Mouse (Mus musculus): ENCODE results near the gene Jchain.

The Jchain gene

DNA sequence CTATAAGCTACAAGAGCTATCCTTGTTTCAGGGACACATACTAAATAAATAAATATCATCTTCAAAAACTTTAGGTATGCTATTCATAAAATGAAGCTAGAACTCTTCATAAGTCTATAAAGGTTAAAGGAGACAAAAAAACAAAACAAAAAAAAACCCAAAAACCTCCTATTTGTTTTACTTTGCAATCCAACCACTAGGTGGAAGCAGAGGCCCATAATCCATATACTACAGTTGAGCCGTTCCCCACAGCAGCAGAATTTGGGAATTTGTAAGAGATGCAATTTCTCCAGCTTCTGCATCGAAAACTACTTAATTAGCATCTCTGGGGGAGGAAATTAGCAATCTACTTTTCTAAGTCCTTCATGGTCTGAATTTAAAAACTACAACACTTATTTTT lies 8.5 kb downstream of the Jchain start:
- peak; percentile 68 for DNase-seq

DNA sequence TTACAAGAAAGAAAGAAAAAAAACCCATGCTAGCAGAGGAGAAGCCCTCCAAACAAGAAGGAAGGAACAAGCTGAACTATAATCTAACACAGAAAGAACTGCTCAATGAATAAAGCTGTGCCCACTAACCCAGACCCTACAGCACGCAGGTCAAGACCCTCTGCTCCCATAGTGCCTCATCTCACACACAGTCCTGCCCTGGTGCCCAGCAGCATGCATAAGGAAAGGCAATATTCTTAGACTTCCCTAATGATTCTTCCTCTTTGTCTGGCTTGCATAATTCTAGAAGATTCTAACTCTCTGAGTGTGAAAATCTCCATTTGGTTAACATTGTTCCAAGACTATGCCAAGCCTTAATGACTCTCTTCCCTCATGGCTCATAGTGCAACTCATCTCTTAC lies 18.7 kb downstream of the Jchain start:
- no peak for DNase-seq

DNA sequence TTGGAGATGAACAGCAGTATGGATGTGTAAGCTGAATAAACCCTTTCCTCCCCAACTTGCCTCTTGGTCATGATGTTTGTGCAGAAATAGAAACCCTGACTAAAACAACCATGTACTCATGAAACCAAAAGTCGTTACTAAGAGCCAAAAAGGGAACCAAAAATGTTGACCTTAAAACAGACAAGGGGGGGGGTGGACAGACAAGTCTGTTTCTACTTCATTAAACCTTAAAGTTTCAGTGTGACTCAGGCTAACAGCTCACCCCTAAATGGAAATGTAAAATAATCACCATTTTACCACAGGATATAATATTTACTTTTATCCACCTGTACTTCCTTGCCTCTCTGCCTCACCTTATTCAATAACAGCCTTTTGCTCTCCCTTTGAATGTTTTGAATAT lies 19.1 kb downstream of the Jchain start:
- DNase-seq = no peak

GRCm38 (mm10) chr5:88499781-88500180 lies 27.9 kb downstream of the Jchain start:
- no peak for DNase-seq

- no peak for DNase-seq
Measured at GRCm38 (mm10) chr5:88491111-88491510, 36.6 kb downstream of the Jchain start.

GRCm38 (mm10) chr5:88489004-88489403 lies 38.7 kb downstream of the Jchain start:
- DNase-seq = no peak

GRCm38 (mm10) chr5:88487675-88488074 lies 40.0 kb downstream of the Jchain start, which contains the start of gene Enam:
Gene Enam, plus strand, starts transcription at chr5:88487975.
- no peak for DNase-seq
